Mouse (Mus musculus): ENCODE measurements around the gene Slc23a4. TPM values are rescaled to one million over a fixed set of nuclear protein-coding genes. Genes with fewer than 3 reads are reported as not detected.
A peak's percentile ranks its signal among the peaks of the same experiment; 100 is the strongest.

Gene Slc23a4
- polyA plus RNA-seq, 1 experiment from 2014 or later: 0.43 TPM

DNA sequence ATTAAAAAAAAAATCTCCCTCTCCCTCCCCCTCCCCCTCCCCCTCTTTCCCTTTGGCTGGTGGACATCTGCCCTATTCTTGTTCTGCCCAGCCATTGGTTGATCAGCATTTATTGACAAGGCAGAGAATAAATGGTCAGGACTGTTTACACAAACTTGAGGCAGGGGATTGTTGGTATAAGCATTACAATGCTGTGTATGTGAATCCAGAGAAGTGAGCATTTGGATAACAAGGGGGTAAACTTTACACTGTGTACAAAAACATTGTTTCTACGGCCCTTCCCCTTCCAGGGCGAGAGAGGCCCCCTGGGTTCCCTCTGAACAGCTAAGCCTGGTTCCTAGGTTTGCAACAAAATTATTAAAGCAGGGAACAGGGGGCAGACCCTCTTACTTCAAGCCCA, 46.7 kb downstream of the Slc23a4 start:
- Histone ChIP-seq H3K36me3 (ENCODE audit: insufficient read depth, low read length) (no peaks in the 10 kb centered on the region), H3K9me3 (ENCODE audit: low read length) (no peaks in the 10 kb centered on the region), H3K27ac (ENCODE audit: low read length) (no peak overlapping the region), H3K4me2 (replicated peaks; ENCODE audit: low read depth, low read length) (no peak overlapping the region), H3K4me3 (ENCODE audit: low read depth, low read length) (no peak overlapping the region), H3K4me1 (ENCODE audit: insufficient read depth, low read depth, low read length) (no peaks in the 10 kb centered on the region), H3K27me3 (replicated peaks; ENCODE audit: insufficient read depth, low read length) (no peaks in the 10 kb centered on the region), H3K9ac (replicated peaks; ENCODE audit: low read depth) (no peak overlapping the region)
- DNase-seq (ENCODE audit: low spot score): no peak
- TF ChIP-seq CTCF (IDR thresholded peaks at IDR 0.05): no peak
- TF ChIP-seq EP300 (IDR thresholded peaks at IDR 0.05): no peak
- 67% methylated on average over 2 of the region's 2 CpGs for WGBS
- ATAC-seq: no peak

DNA sequence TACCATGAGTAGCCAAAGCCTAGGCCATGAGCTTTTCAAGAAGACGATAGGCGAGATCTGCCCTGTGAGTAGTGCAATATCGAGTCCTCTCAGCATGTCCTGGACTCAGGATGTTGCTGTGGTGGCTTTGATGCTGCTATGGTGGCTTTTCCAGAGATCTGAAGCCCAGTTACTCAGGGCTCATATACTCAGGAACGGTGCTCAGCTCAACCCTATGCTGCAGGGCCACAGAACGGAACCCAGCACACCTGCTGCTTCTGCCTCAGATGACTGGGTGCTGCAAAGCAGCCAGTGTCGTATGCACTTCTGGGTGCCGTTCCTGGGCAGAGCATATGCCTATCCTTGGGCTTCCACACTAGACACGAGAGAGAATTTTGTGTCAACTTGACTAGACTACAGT, 48.8 kb downstream of the Slc23a4 start:
- Histone ChIP-seq H3K9ac (replicated peaks; ENCODE audit: low read depth) (no peak overlapping the region), H3K9me3 (ENCODE audit: low read length) (no peaks in the 10 kb centered on the region), H3K4me3 (ENCODE audit: low read depth, low read length) (no peak overlapping the region), H3K4me2 (replicated peaks; ENCODE audit: low read depth, low read length) (no peak overlapping the region), H3K27me3 (replicated peaks; ENCODE audit: insufficient read depth, low read length) (no peaks in the 10 kb centered on the region), H3K36me3 (ENCODE audit: insufficient read depth, low read length) (no peaks in the 10 kb centered on the region), H3K4me1 (ENCODE audit: insufficient read depth, low read depth, low read length) (no peaks in the 10 kb centered on the region), H3K27ac (ENCODE audit: low read length) (no peak overlapping the region)
- no peak for TF ChIP-seq EP300 (IDR thresholded peaks at IDR 0.05)
- no peak for TF ChIP-seq CTCF (IDR thresholded peaks at IDR 0.05)
- ATAC-seq: no peak
- WGBS: 86% methylated on average over 8 of the region's 8 CpGs
- DNase-seq (ENCODE audit: low spot score): no peak

DNA sequence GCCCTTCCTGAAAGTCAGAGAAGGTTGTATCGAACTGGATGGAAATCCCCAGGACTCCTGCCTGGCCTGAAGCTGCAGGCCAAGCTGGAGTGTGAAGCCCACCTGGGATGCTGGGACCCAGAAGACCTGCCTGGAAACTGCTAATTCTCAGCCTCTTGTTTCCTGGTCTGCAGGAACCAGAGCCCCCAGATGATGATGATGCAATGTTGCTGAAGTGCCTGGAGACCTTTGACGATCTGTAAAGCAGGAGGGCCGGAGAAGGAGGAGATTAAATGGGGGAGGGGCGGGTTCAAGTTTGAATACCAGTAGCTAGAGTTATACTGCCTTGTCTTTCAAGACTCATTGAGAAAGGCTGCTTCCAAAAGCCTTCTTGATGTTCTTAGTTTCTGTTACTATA, 49.3 kb downstream of the Slc23a4 start:
- Histone ChIP-seq H3K4me1 (ENCODE audit: insufficient read depth, low read depth, low read length) (no peaks in the 10 kb centered on the region), H3K9me3 (ENCODE audit: low read length) (no peaks in the 10 kb centered on the region), H3K4me3 (ENCODE audit: low read depth, low read length) (no peak overlapping the region), H3K36me3 (ENCODE audit: insufficient read depth, low read length) (no peaks in the 10 kb centered on the region), H3K4me2 (replicated peaks; ENCODE audit: low read depth, low read length) (no peak overlapping the region), H3K9ac (replicated peaks; ENCODE audit: low read depth) (no peak overlapping the region), H3K27ac (ENCODE audit: low read length) (no peak overlapping the region), H3K27me3 (replicated peaks; ENCODE audit: insufficient read depth, low read length) (no peaks in the 10 kb centered on the region)
- ATAC-seq: no peak
- peak; percentile 22 for DNase-seq (ENCODE audit: low spot score)
- WGBS: 22% methylated on average over 4 of the region's 4 CpGs
- TF ChIP-seq EP300 (IDR thresholded peaks at IDR 0.05) (no peak), CTCF (IDR thresholded peaks at IDR 0.05) (no peak)

- DNase-seq (ENCODE audit: low spot score): no peak
- no peaks in the 10 kb centered on the region for H3K27me3 ChIP-seq (replicated peaks; ENCODE audit: insufficient read depth, low read length)
- no peaks in the 10 kb centered on the region for H3K36me3 ChIP-seq (ENCODE audit: insufficient read depth, low read length)
- TF ChIP-seq CTCF (IDR thresholded peaks at IDR 0.05) (no peak), EP300 (IDR thresholded peaks at IDR 0.05) (no peak)
- no peaks in the 10 kb centered on the region for H3K9me3 ChIP-seq (ENCODE audit: low read length)
- 40% methylated on average over 7 of the region's 7 CpGs for WGBS
- no peak overlapping the region for H3K9ac ChIP-seq (replicated peaks; ENCODE audit: low read depth)
- ATAC-seq: no peak
- no peak overlapping the region for H3K4me2 ChIP-seq (replicated peaks; ENCODE audit: low read depth, low read length)
- H3K4me1 ChIP-seq (ENCODE audit: insufficient read depth, low read depth, low read length): no peaks in the 10 kb centered on the region
- H3K4me3 ChIP-seq (ENCODE audit: low read depth, low read length): no peak overlapping the region
- H3K27ac ChIP-seq (ENCODE audit: low read length): no peak overlapping the region
Measured at GRCm38 (mm10) chr6:34938280-34938928, 49.8 kb downstream of the Slc23a4 start.

DNA sequence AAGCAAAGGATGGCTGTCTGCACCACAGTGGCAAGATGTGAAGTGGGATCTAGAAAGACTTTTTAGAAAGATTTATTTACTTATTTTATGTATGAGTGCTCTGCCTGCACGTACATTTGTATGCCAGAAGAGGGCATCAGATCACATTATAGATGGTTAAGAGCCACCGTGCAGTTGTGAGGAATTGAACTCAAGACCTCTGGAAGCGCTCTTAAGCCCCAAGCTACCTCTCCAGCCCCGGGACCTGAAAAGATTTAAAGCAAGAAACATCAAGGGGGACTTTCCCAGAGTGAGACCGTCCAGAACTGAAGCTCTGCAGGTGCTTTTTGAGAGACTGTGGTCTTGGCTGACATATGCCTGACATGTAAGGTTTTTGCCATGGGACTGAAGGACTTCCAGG, 51.5 kb downstream of the Slc23a4 start:
- TF ChIP-seq EP300 (IDR thresholded peaks at IDR 0.05) (no peak), CTCF (IDR thresholded peaks at IDR 0.05) (peak; percentile 27)
- H3K9ac ChIP-seq (replicated peaks; ENCODE audit: low read depth): no peak overlapping the region
- no peaks in the 10 kb centered on the region for H3K4me1 ChIP-seq (ENCODE audit: insufficient read depth, low read depth, low read length)
- H3K9me3 ChIP-seq (ENCODE audit: low read length): no peaks in the 10 kb centered on the region
- no peak overlapping the region for H3K4me2 ChIP-seq (replicated peaks; ENCODE audit: low read depth, low read length)
- H3K27me3 ChIP-seq (replicated peaks; ENCODE audit: insufficient read depth, low read length): no peaks in the 10 kb centered on the region
- WGBS: 68% methylated on average over 5 of the region's 5 CpGs
- ATAC-seq (no peak), DNase-seq (ENCODE audit: low spot score) (no peak)
- H3K36me3 ChIP-seq (ENCODE audit: insufficient read depth, low read length): no peaks in the 10 kb centered on the region
- no peak overlapping the region for H3K27ac ChIP-seq (ENCODE audit: low read length)
- H3K4me3 ChIP-seq (ENCODE audit: low read depth, low read length): no peak overlapping the region

DNA sequence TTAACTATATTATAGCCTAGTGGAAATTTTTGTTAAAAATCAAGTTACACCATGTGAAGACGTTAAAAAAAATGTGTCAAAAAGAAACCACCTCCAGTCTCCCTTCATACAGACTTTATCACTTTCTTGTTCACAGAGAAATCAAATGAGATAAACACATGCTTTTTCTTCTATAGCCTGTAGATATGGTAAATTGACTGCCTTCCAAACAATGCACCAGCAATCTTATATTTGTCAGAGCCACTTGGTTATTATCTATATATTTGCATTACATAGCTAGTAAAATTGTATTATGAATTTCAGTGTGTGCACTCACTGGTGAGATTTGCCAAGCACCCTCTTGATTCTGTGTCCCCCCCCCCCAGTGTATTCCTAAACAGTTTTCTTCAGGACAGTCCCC, 55.6 kb downstream of the Slc23a4 start:
- ATAC-seq (no peak), DNase-seq (ENCODE audit: low spot score) (no peak)
- Histone ChIP-seq H3K4me1 (ENCODE audit: insufficient read depth, low read depth, low read length) (no peaks in the 10 kb centered on the region), H3K9me3 (ENCODE audit: low read length) (no peaks in the 10 kb centered on the region), H3K36me3 (ENCODE audit: insufficient read depth, low read length) (no peaks in the 10 kb centered on the region), H3K4me3 (ENCODE audit: low read depth, low read length) (no peak overlapping the region), H3K9ac (replicated peaks; ENCODE audit: low read depth) (no peak overlapping the region), H3K4me2 (replicated peaks; ENCODE audit: low read depth, low read length) (no peak overlapping the region), H3K27me3 (replicated peaks; ENCODE audit: insufficient read depth, low read length) (no peaks in the 10 kb centered on the region), H3K27ac (ENCODE audit: low read length) (no peak overlapping the region)
- 75% methylated on average over 1 of the region's 1 CpGs for WGBS
- no peak for TF ChIP-seq CTCF (IDR thresholded peaks at IDR 0.05)
- no peak for TF ChIP-seq EP300 (IDR thresholded peaks at IDR 0.05)

DNA sequence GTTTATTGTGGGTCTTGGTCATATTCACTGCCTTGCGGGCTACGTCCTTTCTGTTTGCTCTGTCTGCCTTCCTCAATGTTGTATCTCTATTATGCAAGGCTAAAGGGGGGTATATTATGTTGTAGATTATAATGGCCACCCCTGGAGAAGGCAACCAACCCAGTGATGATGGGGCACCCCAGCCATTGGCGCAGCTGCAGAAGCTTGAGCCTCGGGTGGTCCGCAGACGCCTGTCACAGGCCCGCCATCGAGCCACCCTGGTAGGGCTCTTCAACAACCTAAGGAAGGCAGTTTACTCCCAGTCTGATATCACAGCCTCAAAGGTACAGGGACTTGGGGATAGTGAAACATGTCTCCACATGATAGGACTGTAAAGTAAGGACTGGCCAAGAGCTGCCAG, 60.6 kb downstream of the Slc23a4 start:
- Histone ChIP-seq H3K9ac (replicated peaks; ENCODE audit: low read depth) (no peak overlapping the region), H3K4me1 (ENCODE audit: insufficient read depth, low read depth, low read length) (no peaks in the 10 kb centered on the region), H3K4me2 (replicated peaks; ENCODE audit: low read depth, low read length) (no peak overlapping the region), H3K9me3 (ENCODE audit: low read length) (no peaks in the 10 kb centered on the region), H3K36me3 (ENCODE audit: insufficient read depth, low read length) (no peaks in the 10 kb centered on the region), H3K27ac (ENCODE audit: low read length) (no peak overlapping the region), H3K27me3 (replicated peaks; ENCODE audit: insufficient read depth, low read length) (no peaks in the 10 kb centered on the region), H3K4me3 (ENCODE audit: low read depth, low read length) (no peak overlapping the region)
- TF ChIP-seq CTCF (IDR thresholded peaks at IDR 0.05): no peak
- TF ChIP-seq EP300 (IDR thresholded peaks at IDR 0.05): no peak
- WGBS: 91% methylated on average over 8 of the region's 8 CpGs
- ATAC-seq (no peak), DNase-seq (ENCODE audit: low spot score) (no peak)

All from lung, postnatal 0 days (tissue).